Mouse (Mus musculus) left cerebral cortex, adult 11 months (tissue): Measurements from ENCODE around the gene Actb.

Experiments
- DNase-seq: peaks from one replicate; pipeline ENCODE4 v3.0.0; 2022; ENCODE audit warnings: low spot score

Gene Actb

GRCm38 (mm10) chr5:142877337-142878280 lies 28.9 kb downstream of the Actb start:
- peak; percentile 84 for DNase-seq

DNA sequence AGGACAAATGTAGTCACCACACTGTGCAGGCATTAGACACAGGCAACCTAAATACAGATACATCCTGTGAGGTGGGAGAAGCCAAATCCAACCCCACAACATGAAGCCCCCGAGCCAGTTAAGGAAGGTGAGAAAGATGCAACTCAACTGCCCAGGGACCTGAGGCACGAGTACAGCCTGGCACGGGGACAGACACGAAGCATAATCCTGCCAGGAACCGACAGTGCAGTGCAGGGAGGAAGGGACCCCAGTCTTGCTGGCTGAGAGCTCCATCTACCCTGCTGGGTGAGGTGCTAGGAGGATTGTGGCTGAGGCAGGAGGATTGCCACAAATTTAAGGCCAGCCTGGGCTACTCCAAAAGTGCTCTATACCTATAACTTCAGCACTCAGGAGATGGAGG lies 29.7 kb downstream of the Actb start:
- DNase-seq: no peak

GRCm38 (mm10) chr5:142875513-142875905 lies 31.0 kb downstream of the Actb start:
- no peak for DNase-seq

DNA sequence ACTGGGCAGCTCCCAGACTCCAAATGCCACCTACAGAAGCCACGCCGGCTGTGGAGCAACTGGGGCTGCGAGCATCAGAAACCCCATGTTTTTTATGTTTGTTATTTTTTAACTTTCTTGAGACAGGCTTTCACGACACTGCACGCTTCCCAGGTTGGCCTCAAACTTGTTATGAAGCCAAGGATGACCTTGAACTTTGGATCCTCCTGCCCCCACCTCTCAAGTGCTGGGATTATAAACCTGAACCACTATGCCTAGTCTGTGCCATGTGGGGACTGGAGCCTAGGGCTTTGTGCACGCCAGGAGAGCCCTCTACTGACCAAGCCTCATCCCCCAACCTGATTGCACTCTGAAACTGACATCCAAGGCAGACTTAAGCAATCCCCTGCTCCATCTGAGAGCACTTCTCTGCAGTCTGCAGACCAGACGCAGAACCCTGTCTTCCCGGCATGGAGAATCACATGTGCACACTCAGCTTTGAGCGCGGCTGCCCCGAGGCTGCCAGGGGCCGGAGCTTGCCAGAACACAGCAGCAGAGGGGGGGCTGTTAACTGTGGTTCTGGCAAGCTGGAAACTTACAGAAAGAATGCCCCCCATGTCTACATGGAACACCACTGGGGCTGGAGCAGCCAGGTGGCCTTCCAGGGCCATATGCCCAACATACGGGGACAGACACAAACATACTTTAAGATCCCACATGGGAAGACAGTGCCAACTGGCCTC lies 31.6 kb downstream of the Actb start:
- DNase-seq: no peak

DNA sequence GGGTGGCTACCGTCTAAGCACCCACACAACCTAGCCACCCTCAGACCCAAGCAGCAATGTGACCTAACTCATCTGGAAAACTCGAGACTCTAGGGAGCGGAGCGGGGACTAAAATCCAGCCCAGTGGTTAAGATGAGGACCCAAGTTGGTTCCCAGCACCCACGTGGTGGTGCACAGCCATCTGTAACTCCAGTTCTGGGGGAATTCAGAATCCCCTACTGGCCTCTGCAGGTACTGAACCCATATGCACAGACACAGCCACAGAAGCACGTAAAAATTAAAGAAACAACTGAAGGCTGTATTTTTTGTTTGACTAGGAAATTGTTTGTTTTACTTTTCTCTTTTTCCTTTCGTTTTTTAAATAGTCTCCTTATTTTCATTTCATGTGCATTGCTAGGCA lies 32.8 kb downstream of the Actb start:
- no peak for DNase-seq

DNA sequence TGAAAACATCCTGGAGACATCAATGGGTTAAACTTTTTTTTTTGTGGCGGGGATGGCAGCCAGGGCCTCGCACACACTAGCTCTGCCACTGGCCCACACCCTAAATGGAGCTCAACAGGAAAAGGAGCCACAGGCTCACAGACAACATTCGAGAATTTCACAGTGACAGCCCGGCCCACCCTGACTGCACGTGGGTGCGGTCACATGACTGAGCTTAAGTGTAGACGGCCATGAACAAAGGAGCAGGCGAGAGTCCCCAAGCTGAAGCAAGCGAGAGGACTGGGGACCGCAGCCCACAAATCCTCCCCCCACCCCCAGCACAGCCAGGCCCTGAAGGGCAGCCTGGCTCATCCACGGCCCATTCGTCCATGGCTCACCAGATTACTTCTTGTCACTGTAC lies 34.8 kb downstream of the Actb start:
- no peak for DNase-seq

GRCm38 (mm10) chr5:142869463-142869862 lies 37.1 kb downstream of the Actb start:
- no peak for DNase-seq

DNA sequence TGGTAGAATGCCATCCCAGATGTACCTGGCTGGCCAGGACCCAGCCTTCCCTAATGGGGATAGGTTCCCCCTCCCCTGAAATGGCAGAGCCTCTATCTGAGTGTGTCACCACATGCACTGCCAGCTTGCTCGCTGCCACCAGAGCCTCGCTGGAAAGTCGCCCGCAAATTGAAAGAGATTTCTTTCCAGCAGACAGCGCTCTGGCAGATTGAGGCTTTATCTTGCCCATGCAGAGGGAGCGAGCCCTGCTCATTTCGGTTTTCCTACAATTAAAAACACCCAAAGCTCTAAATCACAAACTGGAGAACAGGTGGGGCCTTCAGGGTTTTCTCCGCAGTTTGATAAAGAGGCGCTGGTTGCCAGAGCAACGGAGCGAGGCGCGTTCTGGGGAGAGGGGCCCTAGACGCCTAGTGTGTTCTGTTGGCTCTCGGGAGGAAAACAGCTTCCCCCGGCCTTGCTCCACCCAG lies 48.8 kb downstream of the Actb start:
- DNase-seq: no peak

DNA sequence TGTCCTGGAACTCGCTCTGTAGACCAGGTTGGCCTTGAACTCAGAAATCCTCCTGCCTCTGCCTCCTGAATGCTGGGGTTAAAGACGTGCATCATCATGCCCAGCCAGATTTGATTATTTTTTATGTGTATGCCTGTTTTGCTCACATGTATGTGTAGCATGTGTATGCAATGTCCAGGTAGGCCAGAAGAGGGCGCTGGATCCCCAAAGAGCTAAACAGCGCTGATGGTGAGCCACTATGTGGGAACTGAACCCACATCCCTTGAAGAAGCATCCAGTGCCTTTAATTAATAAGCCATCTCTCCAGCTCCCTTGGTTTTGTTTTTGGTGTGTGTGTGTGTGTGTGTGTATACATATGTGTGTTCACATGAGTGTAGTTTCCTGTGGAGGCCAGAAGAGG lies 50.1 kb downstream of the Actb start:
- no peak for DNase-seq

- DNase-seq: no peak
Measured at GRCm38 (mm10) chr5:142854877-142855276, 51.7 kb downstream of the Actb start.

GRCm38 (mm10) chr5:142853585-142853984 lies 53.0 kb downstream of the Actb start:
- no peak for DNase-seq
